Mouse (Mus musculus) hindbrain, embryonic 16.5 days (tissue): ENCODE data around the gene Mia. TPM values are rescaled to one million over a fixed set of nuclear protein-coding genes. Genes with fewer than 3 reads are reported as not detected.

Experiments used
- ATAC-seq: fragments of 200-750 bp; cut with Nextera tagmentation; 2 replicates; pipeline ENCODE4 v1.8.0; 2017; ENCODE audit warnings: moderate TSS enrichment, moderate library complexity
- H3K27ac ChIP-seq: fragments of 300-500 bp; sonication (generic); 2 replicates; pipeline ENCODE4 v1.5.1; 2014; ENCODE audit warnings: low read depth, mild to moderate bottlenecking, control low read depth, low read length, moderate library complexity
- H3K27me3 ChIP-seq: fragments of 300-500 bp; sonication (generic); replicated peaks from 2 replicates; pipeline ENCODE4 v1.6.1; 2014; ENCODE audit warnings: low read length; ENCODE audit not compliant: control insufficient read depth, insufficient read depth
- H3K36me3 ChIP-seq: fragments of 300-500 bp; sonication (generic); 2 replicates; pipeline ENCODE4 v1.6.1; 2014; ENCODE audit warnings: mild to moderate bottlenecking, low read length, moderate library complexity, mixed read lengths; ENCODE audit not compliant: control insufficient read depth, insufficient read depth
- H3K4me1 ChIP-seq: fragments of 300-500 bp; sonication (generic); 2 replicates; pipeline ENCODE4 v1.6.1; 2014; ENCODE audit warnings: low read depth, low read length; ENCODE audit not compliant: control insufficient read depth, insufficient read depth
- H3K4me2 ChIP-seq: fragments of 300-500 bp; sonication (generic); 2 replicates; pipeline ENCODE4 v1.6.1; 2014; ENCODE audit warnings: mild to moderate bottlenecking, low read length, control low read depth, moderate library complexity
- H3K4me3 ChIP-seq: fragments of 300-500 bp; sonication (generic); 2 replicates; pipeline ENCODE4 v1.5.1; 2014; ENCODE audit warnings: mild to moderate bottlenecking, low read length, control low read depth, moderate library complexity
- H3K9ac ChIP-seq: fragments of 300-500 bp; sonication (generic); 2 replicates; pipeline ENCODE4 v1.6.1; 2014; ENCODE audit warnings: low read depth, mild to moderate bottlenecking, control low read depth, low read length, moderate library complexity
- H3K9me3 ChIP-seq: fragments of 300-500 bp; sonication (generic); 2 replicates; pipeline ENCODE4 v1.6.1; 2014; ENCODE audit warnings: mild to moderate bottlenecking, low read length, moderate library complexity; ENCODE audit not compliant: control insufficient read depth
- WGBS: fragments of 180-500 bp; shearing (Covaris S2); extraction: QIAGEN DNeasy Blood & Tissue Kit; methylation state at CpG from one replicate; pipeline ENCODE4 v1.1.7; 2014; 5-methylcytosine and 5-hydroxymethylcytosine counted together
- polyA plus RNA-seq: library from polyadenylated mRNA; unstranded; fragments of >200 nt; fragmentation: Nextera tagmentation; extraction: Ambion mirVana; gene quantifications from 2 replicates; pipeline ENCODE4 v1.2.1, GENCODE M21; 2015

Gene Mia
- polyA plus RNA-seq, 1 experiment from 2014 or later = 40.5 TPM

- peaks cover 20% of the 10 kb centered on the region for H3K4me1 ChIP-seq
- H3K36me3 ChIP-seq = peaks cover 43% of the 10 kb centered on the region
- WGBS = 90% methylated on average over 4 of the region's 4 CpGs
- no peak overlapping the region for H3K4me3 ChIP-seq
- ATAC-seq = no peak
- no peaks in the 10 kb centered on the region for H3K9me3 ChIP-seq
- H3K9ac ChIP-seq = no peak overlapping the region
- H3K27me3 ChIP-seq = no peaks in the 10 kb centered on the region
- no peak overlapping the region for H3K27ac ChIP-seq
- H3K4me2 ChIP-seq = no peak overlapping the region
Measured at GRCm38 (mm10) chr7:27193731-27194130, 12.8 kb upstream of the Mia start.

DNA sequence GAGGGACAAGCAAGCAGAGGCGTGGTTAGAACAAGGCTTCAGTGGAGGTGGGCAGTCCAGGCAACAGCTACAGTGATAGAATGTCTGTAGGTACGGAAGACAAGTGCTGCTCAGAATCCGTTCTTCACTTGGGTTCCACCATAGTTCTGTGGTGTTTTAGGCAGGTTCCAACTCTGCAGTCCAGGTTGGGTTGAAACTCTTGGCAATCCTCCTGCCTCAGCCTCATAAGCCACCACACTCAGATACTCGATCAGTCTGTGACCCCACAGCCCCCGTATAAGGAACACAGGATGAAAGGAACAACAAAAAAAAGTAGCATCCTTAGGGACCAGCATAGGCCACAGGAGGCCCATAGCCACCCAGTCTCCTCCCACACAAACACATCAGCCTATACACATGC is 11.5 kb upstream of the Mia start:
- H3K27me3 ChIP-seq = no peaks in the 10 kb centered on the region
- peaks cover 52% of the 10 kb centered on the region for H3K36me3 ChIP-seq
- H3K4me3 ChIP-seq = no peak overlapping the region
- H3K9ac ChIP-seq = no peak overlapping the region
- H3K4me2 ChIP-seq = no peak overlapping the region
- ATAC-seq = no peak
- H3K4me1 ChIP-seq = peaks cover 20% of the 10 kb centered on the region
- H3K27ac ChIP-seq = no peak overlapping the region
- no peaks in the 10 kb centered on the region for H3K9me3 ChIP-seq
- 98% methylated on average over 5 of the region's 5 CpGs for WGBS

- no peaks in the 10 kb centered on the region for H3K9me3 ChIP-seq
- WGBS = 81% methylated on average over 10 of the region's 10 CpGs
- no peak overlapping the region for H3K9ac ChIP-seq
- peaks cover 75% of the 10 kb centered on the region for H3K36me3 ChIP-seq
- H3K27ac ChIP-seq = no peak overlapping the region
- no peak for ATAC-seq
- H3K27me3 ChIP-seq = no peaks in the 10 kb centered on the region
- H3K4me2 ChIP-seq = no peak overlapping the region
- H3K4me3 ChIP-seq = no peak overlapping the region
- H3K4me1 ChIP-seq = peaks cover 10% of the 10 kb centered on the region
Measured at GRCm38 (mm10) chr7:27189271-27189931, 8.4 kb upstream of the Mia start.

DNA sequence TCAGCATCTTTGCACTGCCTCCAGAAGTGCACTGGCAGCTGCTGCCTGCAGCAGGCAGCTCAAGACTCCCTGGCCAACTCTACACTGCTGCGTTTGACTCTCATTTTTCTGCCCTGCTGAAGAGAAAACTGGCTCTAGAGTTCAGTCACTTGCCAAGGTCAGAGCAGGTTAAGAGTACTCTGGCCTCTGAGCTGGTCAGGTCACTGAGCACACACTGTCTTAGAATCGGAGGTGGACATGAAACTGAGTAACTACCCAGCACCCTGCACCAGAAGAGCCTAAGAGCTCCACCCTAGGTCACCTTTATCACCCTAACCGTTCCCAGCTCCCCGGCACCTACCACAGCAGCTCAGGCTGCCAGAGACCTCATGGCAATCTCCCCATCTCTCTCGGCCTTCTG is 5.0 kb upstream of the Mia start:
- no peak overlapping the region for H3K27ac ChIP-seq
- WGBS = 93% methylated on average over 5 of the region's 5 CpGs
- peaks cover 57% of the 10 kb centered on the region for H3K36me3 ChIP-seq
- no peak overlapping the region for H3K9ac ChIP-seq
- H3K9me3 ChIP-seq = no peaks in the 10 kb centered on the region
- H3K4me3 ChIP-seq = no peak overlapping the region
- no peak overlapping the region for H3K4me2 ChIP-seq
- H3K4me1 ChIP-seq = no peaks in the 10 kb centered on the region
- no peak for ATAC-seq
- H3K27me3 ChIP-seq = no peaks in the 10 kb centered on the region

DNA sequence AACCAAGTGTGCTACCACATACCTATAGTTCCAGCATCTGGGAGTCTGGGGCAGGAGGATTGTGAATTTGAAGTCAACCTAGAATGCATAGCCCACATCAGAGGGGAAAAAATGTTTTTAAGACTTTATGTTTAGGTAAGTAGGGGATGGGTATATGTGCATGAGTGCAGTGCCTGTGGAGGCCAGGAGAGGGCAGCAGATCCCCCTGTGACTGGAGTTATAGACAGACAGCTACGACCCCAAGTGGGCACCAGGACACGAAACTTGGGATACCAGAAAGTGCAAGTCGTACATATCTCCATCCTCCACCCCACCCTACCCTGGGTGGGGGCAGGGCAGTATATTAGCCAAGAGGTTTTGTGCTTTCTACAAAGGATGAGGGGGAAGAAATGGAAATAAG is 4.0 kb upstream of the Mia start:
- Histone ChIP-seq H3K27me3 (no peaks in the 10 kb centered on the region), H3K4me1 (no peaks in the 10 kb centered on the region), H3K4me3 (no peak overlapping the region), H3K4me2 (no peak overlapping the region), H3K9me3 (no peaks in the 10 kb centered on the region), H3K9ac (no peak overlapping the region), H3K36me3 (peaks cover 47% of the 10 kb centered on the region), H3K27ac (no peak overlapping the region)
- ATAC-seq = no peak
- 59% methylated on average over 3 of the region's 3 CpGs for WGBS

GRCm38 (mm10) chr7:27182498-27182897 is 1.5 kb upstream of the Mia start:
- H3K9ac ChIP-seq = no peak overlapping the region
- H3K9me3 ChIP-seq = no peaks in the 10 kb centered on the region
- WGBS = 70% methylated on average over 1 of the region's 1 CpGs
- H3K4me2 ChIP-seq = no peak overlapping the region
- no peak overlapping the region for H3K27ac ChIP-seq
- no peak overlapping the region for H3K4me3 ChIP-seq
- ATAC-seq = no peak
- peaks cover 9% of the 10 kb centered on the region for H3K4me1 ChIP-seq
- H3K36me3 ChIP-seq = peaks cover 26% of the 10 kb centered on the region
- no peaks in the 10 kb centered on the region for H3K27me3 ChIP-seq

GRCm38 (mm10) chr7:27180036-27180435 is 921 bp downstream of the Mia start:
- Histone ChIP-seq H3K4me2 (peak overlapping the region; percentile 54; the same call in 1 of the 2 replicates), H3K27ac (0 out of 2 replicates have a peak overlapping the region, but pooled peaks have one; percentile 55), H3K27me3 (no peaks in the 10 kb centered on the region), H3K9me3 (no peaks in the 10 kb centered on the region), H3K9ac (no peak overlapping the region), H3K4me1 (peaks cover 9% of the 10 kb centered on the region), H3K36me3 (peaks cover 9% of the 10 kb centered on the region), H3K4me3 (no peak overlapping the region)
- 32% methylated on average over 5 of the region's 5 CpGs for WGBS
- ATAC-seq = no peak

- Histone ChIP-seq H3K27ac (peak overlapping the region; percentile 81), H3K36me3 (peaks cover 6% of the 10 kb centered on the region), H3K4me3 (peak overlapping the region; percentile 77), H3K9me3 (no peaks in the 10 kb centered on the region), H3K4me2 (peak overlapping the region; percentile 54), H3K27me3 (no peaks in the 10 kb centered on the region), H3K9ac (peak overlapping the region; percentile 53; the same call in 1 of the 2 replicates), H3K4me1 (peaks cover 9% of the 10 kb centered on the region)
- 47% methylated on average over 16 of the region's 16 CpGs for WGBS
- no peak; the same call in 1 of the 2 replicates for ATAC-seq
Measured at GRCm38 (mm10) chr7:27179217-27179918, 1.6 kb downstream of the Mia start.

DNA sequence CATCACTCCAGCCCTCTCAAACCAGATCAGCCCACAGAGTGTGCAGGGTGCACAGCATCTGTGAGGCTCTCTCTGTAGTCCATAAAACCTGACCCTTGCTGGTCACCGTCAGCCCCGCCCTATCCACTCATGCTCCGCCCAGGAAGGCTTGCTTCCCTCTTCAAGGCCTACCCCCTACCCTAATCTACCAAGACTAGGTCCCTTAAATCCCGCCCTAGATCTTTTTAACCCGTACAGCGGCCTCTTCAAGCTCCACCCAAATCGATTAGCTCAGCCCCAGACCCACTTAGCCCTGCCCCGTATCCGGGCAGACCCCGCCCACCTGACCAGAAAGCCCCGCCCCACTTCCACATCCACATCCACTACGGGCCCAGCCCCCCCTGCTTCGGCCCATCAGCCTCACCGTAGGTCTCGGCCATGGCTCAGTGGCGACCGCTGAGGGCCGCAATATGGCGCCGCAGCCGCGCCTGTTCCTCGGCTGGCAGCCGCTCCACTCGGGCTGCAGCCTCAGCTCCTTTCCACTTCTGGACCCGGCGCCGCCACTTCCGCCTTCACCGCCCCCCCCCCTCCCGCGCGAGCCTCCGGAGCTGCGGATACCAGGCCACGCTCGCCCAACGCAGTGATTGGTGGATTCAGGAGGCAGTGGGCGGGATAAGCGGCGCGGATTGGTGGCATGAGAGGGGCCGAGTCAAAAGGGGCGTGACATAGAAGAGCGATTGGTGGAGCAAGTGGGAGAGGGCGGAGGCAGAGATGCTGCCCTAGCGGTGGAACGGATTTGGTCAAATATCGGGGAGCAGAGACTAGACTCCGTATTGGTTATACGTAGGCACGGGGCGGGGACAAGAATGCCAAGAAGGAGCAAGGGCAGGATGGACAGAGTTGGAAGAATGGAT is 2.4 kb downstream of the Mia start, which contains the start of gene Rab4b:
Rab4b (minus strand) TSS at position 573 of the 893 bp plus-strand sequence.
- peak within 1 kb of the TSS; percentile 56 for H3K4me2 ChIP-seq
- WGBS = under 1% methylated on average over 46 of the region's 53 CpGs
- peak; percentile 98 for ATAC-seq
- H3K27me3 ChIP-seq = no peaks in the 10 kb centered on the region
- peak within 1 kb of the TSS; percentile 77 for H3K4me3 ChIP-seq
- peaks cover 7% of the 10 kb centered on the region; the same call in 1 of the 2 replicates for H3K36me3 ChIP-seq
- peak within 1 kb of the TSS; percentile 95 for H3K27ac ChIP-seq
- peak within 1 kb of the TSS; percentile 79 for H3K9ac ChIP-seq
- no peaks in the 10 kb centered on the region for H3K9me3 ChIP-seq
- H3K4me1 ChIP-seq = peaks cover 9% of the 10 kb centered on the region
